Mouse (Mus musculus): ENCODE data around the gene B4galnt3.

DNA sequence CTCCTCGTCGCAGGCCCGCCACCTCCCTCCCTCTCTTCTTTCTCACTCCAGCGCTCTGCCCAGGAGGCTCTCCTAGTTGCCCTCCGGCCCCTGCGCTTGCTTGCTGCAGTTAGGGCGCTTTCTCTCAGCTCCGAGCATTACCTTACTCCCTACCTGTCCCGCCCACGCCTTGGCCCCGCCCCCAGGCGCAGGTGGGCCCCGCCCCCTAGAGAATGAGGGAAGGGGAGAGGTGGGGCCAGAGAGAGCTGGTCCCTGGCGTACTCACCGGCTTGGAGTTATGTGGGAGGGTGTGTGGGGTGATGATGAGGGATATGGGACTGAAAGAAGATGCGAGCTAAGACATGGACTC lies 400 bp upstream of the B4galnt3 start:
- TF ChIP-seq POLR2A (IDR thresholded peaks at IDR 0.05; ENCODE audit: borderline replicate concordance, insufficient read depth, low read length) (no peak), CTCF (IDR thresholded peaks at IDR 0.05; ENCODE audit: borderline replicate concordance, insufficient read depth, low read depth, low read length) (no peak)

Data from cerebellum, adult 2 months (tissue).